Mouse (Mus musculus): ENCODE data around the gene Fxyd4.

DNA sequence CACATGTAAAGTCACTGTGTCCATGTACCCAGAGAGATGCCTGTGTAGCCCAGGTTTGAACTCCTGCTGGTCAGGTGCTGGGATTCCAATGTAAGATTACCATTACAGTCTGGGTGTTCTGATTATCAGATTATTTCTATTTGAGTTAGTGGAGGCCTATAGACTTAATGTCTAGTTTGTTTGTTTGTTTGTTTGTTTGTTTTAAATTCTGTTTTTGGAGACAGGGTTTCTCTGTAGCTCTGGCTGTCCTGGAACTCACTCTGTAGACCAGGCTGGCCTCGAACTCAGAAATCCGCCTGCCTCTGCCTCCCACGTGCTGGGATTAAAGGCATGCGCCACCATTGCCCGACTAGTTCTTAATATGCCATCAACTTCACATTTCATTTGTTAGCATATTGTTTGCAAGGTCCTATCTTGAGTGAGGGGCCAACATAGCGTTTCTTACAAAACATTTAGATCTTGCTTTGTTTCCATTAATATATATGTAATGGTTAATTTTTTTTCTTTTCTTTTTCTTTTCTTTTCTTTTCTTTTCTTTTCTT, 27.3 kb downstream of the Fxyd4 start:
- no peak for TF ChIP-seq CTCF (IDR thresholded peaks at IDR 0.05; ENCODE audit: low read depth)
- TF ChIP-seq EP300 (optimal IDR thresholded peaks at IDR 0.05), result no peak

Data from stomach, postnatal 0 days (tissue).